Mouse (Mus musculus) lung, embryonic 14.5 days (tissue): ENCODE measurements around the gene Flii. TPM values are rescaled to one million over a fixed set of nuclear protein-coding genes. Genes with fewer than 3 reads are reported as not detected.

Experiments
- ATAC-seq: fragments of 200-750 bp; cut with Nextera tagmentation; 2 replicates; pipeline ENCODE4 v1.8.0; 2017; ENCODE audit warnings: mild to moderate bottlenecking, moderate TSS enrichment, moderate library complexity; ENCODE audit not compliant: insufficient read depth
- DNase-seq: peaks from one replicate; pipeline ENCODE4 v3.0.0-alpha.2; 2015
- H3K27ac ChIP-seq: fragments of 300-500 bp; sonication (generic); 2 replicates; pipeline ENCODE4 v1.5.1; 2014; ENCODE audit warnings: low read depth, mild to moderate bottlenecking, moderate library complexity
- H3K27me3 ChIP-seq: fragments of 300-500 bp; sonication (generic); 2 replicates; pipeline ENCODE4 v1.6.1; 2014; ENCODE audit warnings: low read length, control low read depth; ENCODE audit not compliant: insufficient read depth
- H3K36me3 ChIP-seq: fragments of 300-500 bp; sonication (generic); 2 replicates; pipeline ENCODE4 v1.6.1; 2014; ENCODE audit warnings: control low read depth; ENCODE audit not compliant: insufficient read depth
- H3K4me1 ChIP-seq: fragments of 300-500 bp; sonication (generic); 2 replicates; pipeline ENCODE4 v1.6.1; 2014; ENCODE audit warnings: antibody characterized with exemption, control low read depth; ENCODE audit not compliant: insufficient read depth
- H3K4me2 ChIP-seq: fragments of 300-500 bp; sonication (generic); 2 replicates; pipeline ENCODE4 v1.6.1; 2014; ENCODE audit warnings: mild to moderate bottlenecking
- H3K4me3 ChIP-seq: fragments of 300-500 bp; sonication (generic); 2 replicates; pipeline ENCODE4 v1.5.1; 2014; ENCODE audit warnings: low read depth, low read length
- H3K9ac ChIP-seq: fragments of 300-500 bp; sonication (generic); 2 replicates; pipeline ENCODE4 v1.6.1; 2014
- H3K9me3 ChIP-seq: fragments of 300-500 bp; sonication (generic); 2 replicates; pipeline ENCODE4 v1.6.1; 2016; ENCODE audit warnings: low read depth, low read length, control low read depth
- CTCF ChIP-seq: IDR thresholded peaks from 2 replicates; pipeline ENCODE4 v1.5.1; 2016; ENCODE audit warnings: antibody characterized with exemption, low read depth
- WGBS: fragments of 180-500 bp; shearing (Covaris S2); extraction: QIAGEN DNeasy Blood & Tissue Kit; methylation state at CpG from one replicate; pipeline ENCODE4 v1.1.7; 2014; 5-methylcytosine and 5-hydroxymethylcytosine counted together
- polyA plus RNA-seq: library from polyadenylated mRNA; unstranded; fragments of >200 nt; fragmentation: Nextera tagmentation; extraction: Ambion mirVana; gene quantifications from 2 replicates; pipeline ENCODE4 v1.2.1, GENCODE M21; 2014

The Flii gene
- polyA plus RNA-seq, 1 experiment from 2014 or later, result 88.6 TPM

- Histone ChIP-seq H3K4me2 (no peak overlapping the region), H3K9ac (no peak overlapping the region), H3K36me3 (peaks cover 99% of the 10 kb centered on the region), H3K27ac (no peak overlapping the region), H3K9me3 (no peaks in the 10 kb centered on the region), H3K4me3 (no peak overlapping the region), H3K4me1 (no peaks in the 10 kb centered on the region), H3K27me3 (no peaks in the 10 kb centered on the region)
- no peak for ATAC-seq
- DNase-seq, result no peak
- 86% methylated on average over 5 of the region's 5 CpGs for WGBS
- TF ChIP-seq CTCF, result no peak
Measured at GRCm38 (mm10) chr11:60715833-60716232, 11.2 kb downstream of the Flii start.

GRCm38 (mm10) chr11:60712639-60713255, 14.3 kb downstream of the Flii start:
- 92% methylated on average over 13 of the region's 13 CpGs for WGBS
- Histone ChIP-seq H3K9me3 (no peaks in the 10 kb centered on the region), H3K27ac (no peak overlapping the region), H3K4me2 (no peak overlapping the region), H3K4me3 (no peak overlapping the region), H3K4me1 (no peaks in the 10 kb centered on the region), H3K9ac (no peak overlapping the region), H3K36me3 (peaks cover 98% of the 10 kb centered on the region), H3K27me3 (no peaks in the 10 kb centered on the region)
- DNase-seq, result no peak
- no peak for TF ChIP-seq CTCF
- no peak for ATAC-seq

- 88% methylated on average over 18 of the region's 18 CpGs for WGBS
Measured at GRCm38 (mm10) chr11:60712040-60712439, 15.0 kb downstream of the Flii start.

GRCm38 (mm10) chr11:60711218-60711617, 15.8 kb downstream of the Flii start:
- no peak for DNase-seq
- no peak for ATAC-seq
- Histone ChIP-seq H3K27me3 (no peaks in the 10 kb centered on the region), H3K4me2 (no peak overlapping the region), H3K4me3 (no peak overlapping the region), H3K36me3 (peaks cover 99% of the 10 kb centered on the region), H3K9me3 (no peaks in the 10 kb centered on the region), H3K9ac (no peak overlapping the region), H3K27ac (no peak overlapping the region), H3K4me1 (no peaks in the 10 kb centered on the region)
- TF ChIP-seq CTCF, result no peak
- 91% methylated on average over 17 of the region's 17 CpGs for WGBS

More at GRCm38 (mm10) chr11:60712040-60712439, 15.0 kb downstream of the Flii start:
- ATAC-seq (no peak), DNase-seq (no peak)
- Histone ChIP-seq H3K27ac (no peak overlapping the region), H3K36me3 (peaks cover 99% of the 10 kb centered on the region), H3K4me1 (no peaks in the 10 kb centered on the region), H3K4me3 (no peak overlapping the region), H3K4me2 (no peak overlapping the region), H3K9ac (no peak overlapping the region), H3K27me3 (no peaks in the 10 kb centered on the region), H3K9me3 (no peaks in the 10 kb centered on the region)
- no peak for TF ChIP-seq CTCF

- 90% methylated on average over 45 of the region's 45 CpGs for WGBS
- Histone ChIP-seq H3K9me3 (no peaks in the 10 kb centered on the region), H3K36me3 (peaks cover 97% of the 10 kb centered on the region), H3K27me3 (no peaks in the 10 kb centered on the region), H3K4me3 (no peak overlapping the region), H3K4me1 (no peaks in the 10 kb centered on the region), H3K4me2 (no peak overlapping the region), H3K27ac (no peak overlapping the region), H3K9ac (no peak overlapping the region)
- ATAC-seq (no peak), DNase-seq (no peak)
- TF ChIP-seq CTCF, result no peak
Measured at GRCm38 (mm10) chr11:60709481-60710465, 17.3 kb downstream of the Flii start.

- no peaks in the 10 kb centered on the region for H3K4me1 ChIP-seq
- no peak for TF ChIP-seq CTCF
- no peak overlapping the region for H3K9ac ChIP-seq
- no peak overlapping the region for H3K27ac ChIP-seq
- H3K9me3 ChIP-seq, result no peaks in the 10 kb centered on the region
- no peaks in the 10 kb centered on the region for H3K27me3 ChIP-seq
- H3K36me3 ChIP-seq, result peaks cover 94% of the 10 kb centered on the region
- ATAC-seq (no peak), DNase-seq (no peak)
- 85% methylated on average over 10 of the region's 10 CpGs for WGBS
- H3K4me3 ChIP-seq, result no peak overlapping the region
- H3K4me2 ChIP-seq, result no peak overlapping the region
Measured at GRCm38 (mm10) chr11:60708631-60709030, 18.4 kb downstream of the Flii start.

GRCm38 (mm10) chr11:60707672-60708071, 19.4 kb downstream of the Flii start:
- H3K27me3 ChIP-seq, result no peaks in the 10 kb centered on the region
- no peak for TF ChIP-seq CTCF
- H3K4me2 ChIP-seq, result no peak overlapping the region
- no peaks in the 10 kb centered on the region for H3K4me1 ChIP-seq
- peaks cover 84% of the 10 kb centered on the region for H3K36me3 ChIP-seq
- ATAC-seq (peak; percentile 9; the same call in 1 of the 2 replicates), DNase-seq (peak; percentile 30)
- WGBS, result 73% methylated on average over 3 of the region's 3 CpGs
- H3K4me3 ChIP-seq, result no peak overlapping the region
- no peaks in the 10 kb centered on the region for H3K9me3 ChIP-seq
- H3K27ac ChIP-seq, result no peak overlapping the region
- H3K9ac ChIP-seq, result no peak overlapping the region
